Mouse (Mus musculus): ENCODE measurements at regions not wholly inside any gene's neighbourhood (a gene's known extent, or its start where the extent isn't known, plus 50 kb on each side); places are given as distances from the start of the nearest gene placed in this dataset.

DNA sequence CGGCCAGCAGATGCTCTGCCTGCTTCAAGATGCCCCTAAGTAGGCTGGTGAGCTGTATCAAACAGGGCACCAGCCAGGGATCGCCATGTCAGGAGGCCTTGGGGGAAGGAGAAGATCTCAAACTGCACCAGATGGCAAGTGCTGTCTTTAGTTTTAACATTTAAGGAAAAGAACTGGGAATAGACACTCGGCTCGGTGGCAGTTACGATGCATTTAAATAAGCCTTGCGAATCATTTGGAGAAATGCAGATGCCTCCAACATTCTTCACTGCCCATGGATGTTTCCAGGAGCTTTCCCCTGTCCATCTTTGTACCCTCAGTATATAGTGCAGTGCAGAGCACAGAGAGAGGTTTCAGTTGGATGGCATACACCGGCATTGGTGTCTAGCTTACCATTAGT lies 139.7 kb downstream of the Otoa start:
- no peak for TF ChIP-seq CTCF (IDR thresholded peaks at IDR 0.05; ENCODE audit: low read depth)
- TF ChIP-seq EP300 (IDR thresholded peaks at IDR 0.05; ENCODE audit: low read depth): no peak
